Mouse (Mus musculus) intestine, postnatal 0 days (tissue): Measurements from ENCODE around the gene Cnot3. TPM values are rescaled to one million over a fixed set of nuclear protein-coding genes. Genes with fewer than 3 reads are reported as not detected.

Source experiments
- ATAC-seq: fragments of 200-750 bp; cut with Nextera tagmentation; 2 replicates; pipeline ENCODE4 v1.8.0; 2017; ENCODE audit warnings: mild to moderate bottlenecking, moderate TSS enrichment, moderate library complexity
- H3K27ac ChIP-seq: fragments of 300-500 bp; sonication (generic); 2 replicates; pipeline ENCODE4 v1.5.1; 2014; ENCODE audit warnings: mild to moderate bottlenecking, low read depth, low read length, moderate library complexity
- H3K27me3 ChIP-seq: fragments of 300-500 bp; sonication (generic); replicated peaks from 2 replicates; pipeline ENCODE4 v1.6.1; 2014; ENCODE audit warnings: low read length, mixed read lengths; ENCODE audit not compliant: control insufficient read depth, insufficient read depth
- H3K36me3 ChIP-seq: fragments of 300-500 bp; sonication (generic); 2 replicates; pipeline ENCODE4 v1.6.1; 2014; ENCODE audit warnings: mild to moderate bottlenecking, moderate library complexity; ENCODE audit not compliant: control insufficient read depth, insufficient read depth
- H3K4me1 ChIP-seq: fragments of 300-500 bp; sonication (generic); replicated peaks from 2 replicates; pipeline ENCODE4 v1.6.1; 2014; ENCODE audit warnings: antibody characterized with exemption, low read length, mixed read lengths; ENCODE audit not compliant: control insufficient read depth, insufficient read depth
- H3K4me2 ChIP-seq: fragments of 300-500 bp; sonication (generic); replicated peaks from 2 replicates; pipeline ENCODE4 v1.6.1; 2014; ENCODE audit warnings: low read depth, mild to moderate bottlenecking, moderate library complexity
- H3K4me3 ChIP-seq: fragments of 300-500 bp; sonication (generic); 2 replicates; pipeline ENCODE4 v1.5.1; 2014; ENCODE audit warnings: low read depth, low read length
- H3K9ac ChIP-seq: fragments of 300-500 bp; sonication (generic); 2 replicates; pipeline ENCODE4 v1.6.1; 2014; ENCODE audit warnings: mild to moderate bottlenecking, low read depth, low read length
- H3K9me3 ChIP-seq: fragments of 300-500 bp; sonication (generic); 2 replicates; pipeline ENCODE4 v1.6.1; 2016; ENCODE audit warnings: mixed run types; ENCODE audit not compliant: control insufficient read depth
- CTCF ChIP-seq: sonication (generic); IDR thresholded peaks from 2 replicates; pipeline ENCODE4 v1.5.1; 2016; ENCODE audit warnings: low read depth, mild to moderate bottlenecking, control low read depth, antibody characterized with exemption, moderate library complexity
- WGBS: fragments of 180-500 bp; shearing (Covaris S2); extraction: QIAGEN DNeasy Blood & Tissue Kit; methylation state at CpG from one replicate; pipeline ENCODE4 v1.1.7; 2014; 5-methylcytosine and 5-hydroxymethylcytosine counted together
- polyA plus RNA-seq: library from polyadenylated mRNA; unstranded; fragments of >200 nt; fragmentation: Nextera tagmentation; extraction: Ambion mirVana; gene quantifications from 2 replicates; pipeline ENCODE4 v1.2.1, GENCODE M21; 2015

The Cnot3 gene
- polyA plus RNA-seq, 1 experiment from 2014 or later = 19.9 TPM

DNA sequence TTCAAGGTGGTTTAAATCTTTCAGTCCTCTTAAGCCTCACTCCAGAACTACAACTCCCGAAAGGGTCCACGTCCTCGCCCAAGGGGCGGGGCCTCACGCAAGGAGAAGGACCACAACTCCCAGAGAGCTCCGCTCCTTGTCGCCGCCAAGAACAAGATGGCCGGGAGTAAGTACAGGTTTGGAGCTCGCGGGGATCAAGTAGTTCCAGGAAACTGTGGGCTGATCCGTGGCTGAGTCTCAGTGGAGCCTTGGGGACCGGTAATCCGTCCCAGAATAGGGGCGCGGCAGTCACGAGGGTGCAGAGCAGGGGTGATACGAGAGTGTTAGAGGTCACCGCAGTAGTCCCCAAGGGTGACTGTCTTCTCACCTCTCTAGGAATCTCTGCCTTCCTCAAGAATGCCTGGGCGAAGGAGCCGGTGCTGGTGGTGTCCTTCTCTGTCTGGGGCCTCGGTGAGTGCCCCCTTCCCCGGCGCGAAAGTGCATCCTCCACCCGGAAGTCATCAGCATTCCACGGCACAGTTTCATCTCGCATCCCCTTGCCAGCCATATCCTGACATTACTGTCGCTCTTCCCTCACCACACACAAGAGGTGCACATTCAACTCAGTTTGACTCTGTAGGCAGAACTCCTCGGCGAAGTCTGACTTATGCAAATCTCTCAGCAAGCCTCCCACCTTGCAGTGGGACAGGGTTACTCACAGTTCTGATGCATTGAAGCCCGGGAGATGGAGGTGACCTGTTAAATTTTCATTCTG, 27.6 kb upstream of the Cnot3 start, which contains the start of gene Ndufa3:
Gene Ndufa3 (plus strand): TSS at position 132 of the 754 bp plus-strand sequence.
- Histone ChIP-seq H3K4me3 (peak within 1 kb of the TSS; percentile 85), H3K27me3 (no peaks in the 10 kb centered on the region), H3K9me3 (no peaks in the 10 kb centered on the region), H3K27ac (peak within 1 kb of the TSS; percentile 82), H3K36me3 (peaks cover 26% of the 10 kb centered on the region), H3K9ac (peak within 1 kb of the TSS; percentile 83), H3K4me1 (no peaks in the 10 kb centered on the region), H3K4me2 (peak within 1 kb of the TSS; percentile 71)
- peak; percentile 98 for ATAC-seq
- under 1% methylated on average over 32 of the region's 32 CpGs for WGBS
- no peak for TF ChIP-seq CTCF

DNA sequence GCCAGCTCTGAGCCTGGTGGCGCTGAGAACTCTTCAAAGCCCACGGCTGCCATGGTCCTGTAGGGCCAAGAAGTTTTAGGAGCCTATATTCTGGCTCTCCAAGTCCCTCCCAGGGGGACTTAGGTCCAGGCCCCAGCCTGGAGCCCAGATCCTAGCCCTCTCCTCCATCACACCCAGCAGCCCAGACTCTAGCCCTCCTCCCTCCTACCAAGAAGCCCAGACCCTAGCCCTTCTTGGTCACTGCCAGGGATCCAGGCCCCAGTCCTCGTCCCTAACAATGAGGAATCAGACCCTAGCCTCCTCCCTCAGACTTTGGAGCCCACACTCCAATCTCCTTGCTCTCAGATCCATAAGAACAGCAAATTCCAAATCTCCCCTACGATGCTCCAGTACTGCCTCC, 16.0 kb upstream of the Cnot3 start:
- no peak for TF ChIP-seq CTCF
- Histone ChIP-seq H3K4me3 (peak overlapping the region; percentile 53), H3K9ac (peak overlapping the region; percentile 73), H3K27me3 (no peaks in the 10 kb centered on the region), H3K9me3 (no peaks in the 10 kb centered on the region), H3K36me3 (peaks cover 24% of the 10 kb centered on the region), H3K27ac (no peak overlapping the region), H3K4me1 (peaks cover 7% of the 10 kb centered on the region), H3K4me2 (peak overlapping the region; percentile 75)
- whole genome bisulfite sequencing = 31% methylated on average over 4 of the region's 4 CpGs
- ATAC-seq = no peak

DNA sequence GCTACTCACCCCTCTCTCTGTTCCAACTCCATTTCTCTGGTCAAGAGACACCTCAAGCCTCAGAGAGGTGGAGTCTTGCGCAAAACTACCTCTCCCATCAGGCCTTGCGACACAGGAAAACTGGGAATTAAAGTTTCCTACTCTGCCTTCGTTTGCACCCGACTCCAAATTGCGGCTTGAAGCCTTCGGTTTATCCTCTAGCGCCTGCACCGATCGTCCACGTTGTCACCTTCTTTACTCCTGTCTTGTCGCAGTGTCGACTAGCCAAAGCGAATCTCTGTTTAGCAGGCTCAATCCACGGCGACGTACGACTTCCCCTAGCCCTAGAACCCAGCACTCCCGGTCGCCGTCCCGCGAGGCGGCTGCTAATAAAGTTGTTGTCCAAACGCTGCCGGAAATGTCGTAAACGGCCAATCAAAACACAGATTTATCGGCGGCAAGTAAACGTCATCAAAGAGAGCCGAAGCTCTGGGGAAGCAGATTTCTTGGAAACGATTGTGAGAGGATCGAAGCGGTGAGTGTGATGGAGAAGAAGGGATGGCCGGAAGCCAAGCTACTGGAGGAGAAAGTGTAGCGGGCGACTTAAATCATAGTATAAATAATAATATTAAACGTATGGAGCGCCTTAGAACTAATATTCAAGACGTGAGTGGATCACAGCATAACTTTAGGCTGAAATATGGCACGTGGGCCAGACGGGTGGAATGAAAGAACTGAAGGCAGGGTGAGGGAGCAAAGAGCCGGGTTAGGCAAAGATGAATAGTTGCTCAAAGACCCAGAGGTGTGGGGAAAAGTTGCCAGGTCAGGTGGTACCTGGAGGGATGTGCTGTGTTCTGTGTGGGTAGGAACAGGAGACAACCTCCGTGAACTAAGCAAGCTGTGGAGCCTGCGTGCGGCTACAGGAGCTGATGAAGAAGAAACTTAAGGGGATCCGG, 15.3 kb upstream of the Cnot3 start, which contains the start of the genes Tfpt and Prpf31:
Gene Tfpt (minus strand): TSS at position 387 of the 935 bp plus-strand sequence.
Gene Prpf31 (plus strand): TSS at position 443 of the 935 bp plus-strand sequence.
- peak within 1 kb of the TSS; percentile 53 for H3K4me3 ChIP-seq
- peak within 1 kb of the TSS; percentile 75 for H3K4me2 ChIP-seq
- H3K36me3 ChIP-seq = peaks cover 16% of the 10 kb centered on the region
- peak within 1 kb of the TSS; percentile 79 for H3K27ac ChIP-seq
- H3K9me3 ChIP-seq = no peaks in the 10 kb centered on the region
- ATAC-seq = peak; percentile 93
- H3K4me1 ChIP-seq = peaks cover 7% of the 10 kb centered on the region
- no peaks in the 10 kb centered on the region for H3K27me3 ChIP-seq
- no peak for TF ChIP-seq CTCF
- under 1% methylated on average over 47 of the region's 47 CpGs for WGBS
- peak within 1 kb of the TSS; percentile 73 for H3K9ac ChIP-seq

DNA sequence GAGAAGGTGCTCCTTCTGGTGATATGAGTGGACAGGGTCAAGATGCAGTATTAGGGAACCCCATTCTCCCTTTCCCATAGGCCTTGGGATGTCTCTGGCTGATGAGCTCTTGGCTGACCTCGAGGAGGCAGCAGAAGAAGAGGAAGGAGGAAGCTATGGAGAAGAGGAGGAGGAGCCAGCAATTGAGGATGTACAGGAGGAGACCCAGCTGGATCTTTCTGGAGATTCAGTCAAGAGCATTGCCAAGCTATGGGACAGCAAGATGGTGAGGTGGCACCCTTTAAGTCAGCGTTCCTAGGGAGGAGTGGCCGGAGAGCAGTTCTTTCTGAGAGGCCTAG, 14.6 kb upstream of the Cnot3 start:
- 52% methylated on average over 3 of the region's 3 CpGs for WGBS
- TF ChIP-seq CTCF = no peak
- Histone ChIP-seq H3K36me3 (peaks cover 20% of the 10 kb centered on the region), H3K9me3 (no peaks in the 10 kb centered on the region), H3K4me2 (peak overlapping the region; percentile 75), H3K9ac (peak overlapping the region; percentile 73), H3K27me3 (no peaks in the 10 kb centered on the region), H3K4me3 (peak overlapping the region; percentile 53), H3K27ac (0 out of 2 replicates have a peak overlapping the region, but pooled peaks have one; percentile 79), H3K4me1 (peaks cover 7% of the 10 kb centered on the region)
- ATAC-seq = no peak

DNA sequence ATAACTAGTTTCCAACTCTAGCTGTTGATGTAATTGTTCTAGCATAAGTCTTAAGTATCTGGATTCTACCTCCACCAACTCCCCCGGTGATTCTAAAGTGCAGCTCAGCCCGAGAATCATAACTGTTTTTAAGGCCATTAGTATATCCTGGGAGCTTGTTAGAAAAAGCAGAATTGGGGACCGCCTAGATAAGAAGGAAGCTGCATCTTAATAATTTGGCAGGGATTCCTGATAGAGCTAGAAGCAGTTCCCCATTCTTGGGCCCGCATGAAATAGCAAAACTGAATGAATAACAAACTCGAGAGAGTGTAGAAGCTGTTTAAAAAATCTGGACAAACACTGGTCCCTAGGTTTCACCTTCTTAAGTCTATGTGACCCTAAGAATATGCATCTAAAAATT, 1.7 kb upstream of the Cnot3 start:
- Histone ChIP-seq H3K4me2 (no peak overlapping the region), H3K4me1 (peaks cover 13% of the 10 kb centered on the region; the same call in 1 of the 2 replicates), H3K27ac (no peak overlapping the region), H3K9ac (no peak overlapping the region), H3K9me3 (no peaks in the 10 kb centered on the region), H3K36me3 (peaks cover 29% of the 10 kb centered on the region), H3K27me3 (no peaks in the 10 kb centered on the region), H3K4me3 (no peak overlapping the region)
- TF ChIP-seq CTCF = no peak
- WGBS = 71% methylated on average over 5 of the region's 5 CpGs
- no peak for ATAC-seq

DNA sequence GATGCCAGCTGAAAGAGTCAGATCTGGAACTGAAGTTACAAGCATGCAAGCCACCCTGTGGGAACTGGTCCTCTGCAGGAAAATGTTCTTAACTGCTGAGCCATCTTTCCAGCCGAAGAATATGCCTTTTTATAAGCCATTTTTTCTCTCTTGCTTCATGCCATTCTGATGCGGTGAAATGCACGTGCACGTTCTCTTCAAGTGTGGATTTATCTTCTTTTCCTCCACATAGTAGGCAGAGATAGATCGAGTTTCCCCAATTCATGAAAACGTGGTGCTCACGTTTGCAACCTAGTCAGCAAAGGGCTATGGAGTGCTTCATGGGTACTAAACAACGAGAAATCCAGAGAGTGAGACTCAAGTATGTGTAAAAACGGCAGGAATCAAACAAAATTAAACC, 1.2 kb upstream of the Cnot3 start:
- Histone ChIP-seq H3K9ac (no peak overlapping the region), H3K9me3 (no peaks in the 10 kb centered on the region), H3K27ac (no peak overlapping the region), H3K36me3 (peaks cover 26% of the 10 kb centered on the region), H3K4me3 (peak overlapping the region; percentile 38; the same call in 1 of the 2 replicates), H3K4me2 (peak overlapping the region; percentile 56), H3K27me3 (no peaks in the 10 kb centered on the region), H3K4me1 (peaks cover 13% of the 10 kb centered on the region; the same call in 1 of the 2 replicates)
- ATAC-seq = no peak
- WGBS = 14% methylated on average over 9 of the region's 9 CpGs
- TF ChIP-seq CTCF = no peak
